Mouse (Mus musculus): ENCODE data around the gene 1700113H08Rik. TPM values are rescaled to one million over a fixed set of nuclear protein-coding genes. Genes with fewer than 3 reads are reported as not detected.

The 1700113H08Rik gene
- not detected for total RNA-seq (2021)

- peak in 1 of 2 experiments; percentile 42 for DNase-seq (ENCODE audit: extremely low spot score in 1 of 2, low spot score in 2 of 2)
- intact Hi-C loops (cut with DNase I) = no loop called here
Measured at GRCm38 (mm10) chr10:87057500-87058250, at the start of gene 1700113H08Rik. TSS of gene 1700113H08Rik (plus strand) at chr10:87058045.

- DNase-seq (ENCODE audit: extremely low spot score in 1 of 2, low spot score in 2 of 2) = no peak
- intact Hi-C loops (cut with DNase I) = no loop called here
Measured at GRCm38 (mm10) chr10:87008215-87008499, 49.7 kb upstream of the 1700113H08Rik start.

GRCm38 (mm10) chr10:87012087-87012486, 45.8 kb upstream of the 1700113H08Rik start:
- intact Hi-C loops (cut with DNase I) = no loop called here
- DNase-seq (ENCODE audit: extremely low spot score in 1 of 2, low spot score in 2 of 2) = no peak

- intact Hi-C loops (cut with DNase I) = no loop called here
- DNase-seq (ENCODE audit: extremely low spot score in 1 of 2, low spot score in 2 of 2) = no peak
Measured at GRCm38 (mm10) chr10:87014391-87014965, 43.4 kb upstream of the 1700113H08Rik start.

- no peak for DNase-seq (ENCODE audit: extremely low spot score in 1 of 2, low spot score in 2 of 2)
- intact Hi-C loops (cut with DNase I) = no loop called here
Measured at GRCm38 (mm10) chr10:87015403-87015802, 42.4 kb upstream of the 1700113H08Rik start.

GRCm38 (mm10) chr10:87016151-87016692, 41.6 kb upstream of the 1700113H08Rik start:
- intact Hi-C loops (cut with DNase I) = no loop called here
- no peak for DNase-seq (ENCODE audit: extremely low spot score in 1 of 2, low spot score in 2 of 2)

- peak in 1 of 2 experiments; percentile 34 for DNase-seq (ENCODE audit: extremely low spot score in 1 of 2, low spot score in 2 of 2)
- intact Hi-C loops (cut with DNase I) = no loop called here
Measured at GRCm38 (mm10) chr10:87018876-87019275, 39.0 kb upstream of the 1700113H08Rik start.

GRCm38 (mm10) chr10:87020711-87021110, 37.1 kb upstream of the 1700113H08Rik start:
- intact Hi-C loops (cut with DNase I) = loop anchor here (2.0 kb wide), 1 partner anchor 48 kb away; no protein-coding TSS in a partner anchor
- peak; percentile 11 to 75 for DNase-seq (ENCODE audit: extremely low spot score in 1 of 2, low spot score in 2 of 2)

GRCm38 (mm10) chr10:87024884-87025283, 33.0 kb upstream of the 1700113H08Rik start:
- DNase-seq (ENCODE audit: extremely low spot score in 1 of 2, low spot score in 2 of 2) = peak; percentile 72 to 90
- intact Hi-C loops (cut with DNase I) = loop anchor here (1.0 to 5.0 kb wide), 3 partner anchors 479 to 1302 kb away; no protein-coding TSS in a partner anchor

- intact Hi-C loops (cut with DNase I) = no loop called here
- no peak for DNase-seq (ENCODE audit: extremely low spot score in 1 of 2, low spot score in 2 of 2)
Measured at GRCm38 (mm10) chr10:87032768-87033167, 25.1 kb upstream of the 1700113H08Rik start.

- intact Hi-C loops (cut with DNase I) = no loop called here
- DNase-seq (ENCODE audit: extremely low spot score in 1 of 2, low spot score in 2 of 2) = no peak
Measured at GRCm38 (mm10) chr10:87035866-87036265, 22.0 kb upstream of the 1700113H08Rik start.

GRCm38 (mm10) chr10:87036271-87036703, 21.6 kb upstream of the 1700113H08Rik start:
- intact Hi-C loops (cut with DNase I) = no loop called here
- DNase-seq (ENCODE audit: extremely low spot score in 1 of 2, low spot score in 2 of 2) = no peak

- no peak for DNase-seq (ENCODE audit: extremely low spot score in 1 of 2, low spot score in 2 of 2)
- intact Hi-C loops (cut with DNase I) = no loop called here
Measured at GRCm38 (mm10) chr10:87037062-87037461, 20.8 kb upstream of the 1700113H08Rik start.

- no peak for DNase-seq (ENCODE audit: extremely low spot score in 1 of 2, low spot score in 2 of 2)
- intact Hi-C loops (cut with DNase I) = no loop called here
Measured at GRCm38 (mm10) chr10:87039340-87039739, 18.5 kb upstream of the 1700113H08Rik start.

- DNase-seq (ENCODE audit: extremely low spot score in 1 of 2, low spot score in 2 of 2) = no peak
- intact Hi-C loops (cut with DNase I) = no loop called here
Measured at GRCm38 (mm10) chr10:87039800-87040199, 18.0 kb upstream of the 1700113H08Rik start.

GRCm38 (mm10) chr10:87041265-87041664, 16.6 kb upstream of the 1700113H08Rik start:
- DNase-seq (ENCODE audit: extremely low spot score in 1 of 2, low spot score in 2 of 2) = no peak
- intact Hi-C loops (cut with DNase I) = no loop called here

GRCm38 (mm10) chr10:87045273-87045672, 12.6 kb upstream of the 1700113H08Rik start:
- intact Hi-C loops (cut with DNase I) = no loop called here

GRCm38 (mm10) chr10:87046469-87046868, 11.4 kb upstream of the 1700113H08Rik start:
- intact Hi-C loops (cut with DNase I) = no loop called here
- DNase-seq (ENCODE audit: extremely low spot score in 1 of 2, low spot score in 2 of 2) = no peak

More at GRCm38 (mm10) chr10:87045273-87045672, 12.6 kb upstream of the 1700113H08Rik start:
- DNase-seq (ENCODE audit: extremely low spot score in 1 of 2, low spot score in 2 of 2) = no peak

GRCm38 (mm10) chr10:87046931-87047468, 10.8 kb upstream of the 1700113H08Rik start:
- DNase-seq (ENCODE audit: extremely low spot score in 1 of 2, low spot score in 2 of 2) = no peak
- intact Hi-C loops (cut with DNase I) = no loop called here

- DNase-seq (ENCODE audit: extremely low spot score in 1 of 2, low spot score in 2 of 2) = no peak
- intact Hi-C loops (cut with DNase I) = no loop called here
Measured at GRCm38 (mm10) chr10:87049179-87049578, 8.7 kb upstream of the 1700113H08Rik start.

Data from left cerebral cortex, postnatal 10 days (tissue).